Mouse (Mus musculus) embryonic facial prominence, embryonic 14.5 days (tissue): ENCODE results near the gene Sema3f. TPM values are rescaled to one million over a fixed set of nuclear protein-coding genes. Genes with fewer than 3 reads are reported as not detected.
A peak's percentile ranks its signal among the peaks of the same experiment; 100 is the strongest.
"Not testable (repeated sequence)": the region's sequence is repeated elsewhere in the genome, so short reads cannot be mapped to it uniquely, and the experiment has no call there.

Source experiments
- ATAC-seq: fragments of 200-750 bp; cut with Nextera tagmentation; 2 replicates; pipeline ENCODE4 v1.8.0; 2017; ENCODE audit warnings: low read depth, moderate number of reproducible peaks, moderate TSS enrichment
- DNase-seq: peaks from one replicate; pipeline ENCODE4 v3.0.0-alpha.2; 2015; ENCODE audit warnings: low spot score
- H3K27ac ChIP-seq: fragments of 300-500 bp; sonication (generic); replicated peaks from 2 replicates; pipeline ENCODE4 v1.5.1; 2014; ENCODE audit warnings: low read depth, mild to moderate bottlenecking, low read length, moderate library complexity
- H3K27me3 ChIP-seq: fragments of 300-500 bp; sonication (generic); replicated peaks from 2 replicates; pipeline ENCODE4 v1.6.1; 2014; ENCODE audit warnings: low read length; ENCODE audit not compliant: control insufficient read depth, insufficient read depth
- H3K36me3 ChIP-seq: fragments of 300-500 bp; sonication (generic); 2 replicates; pipeline ENCODE4 v1.6.1; 2014; ENCODE audit warnings: low read length, mixed read lengths; ENCODE audit not compliant: control insufficient read depth, insufficient read depth
- H3K4me1 ChIP-seq: fragments of 300-500 bp; sonication (generic); 2 replicates; pipeline ENCODE4 v1.6.1; 2014; ENCODE audit warnings: antibody characterized with exemption, low read length; ENCODE audit not compliant: control insufficient read depth, insufficient read depth
- H3K4me2 ChIP-seq: fragments of 300-500 bp; sonication (generic); 2 replicates; pipeline ENCODE4 v1.6.1; 2014; ENCODE audit warnings: low read depth, mild to moderate bottlenecking, low read length, moderate library complexity, mixed read lengths
- H3K4me3 ChIP-seq: fragments of 300-500 bp; sonication (generic); 2 replicates; pipeline ENCODE4 v1.5.1; 2014; ENCODE audit warnings: low read depth, mild to moderate bottlenecking, low read length
- H3K9ac ChIP-seq: fragments of 300-500 bp; sonication (generic); 2 replicates; pipeline ENCODE4 v1.6.1; 2014; ENCODE audit warnings: low read depth, mild to moderate bottlenecking, low read length, moderate library complexity, mixed read lengths
- H3K9me3 ChIP-seq: fragments of 300-500 bp; sonication (generic); 2 replicates; pipeline ENCODE4 v1.6.1; 2016; ENCODE audit warnings: low read length; ENCODE audit not compliant: control insufficient read depth
- WGBS: fragments of 180-500 bp; shearing (Covaris S2); extraction: QIAGEN DNeasy Blood & Tissue Kit; methylation state at CpG from one replicate; pipeline ENCODE4 v1.1.7; 2014; 5-methylcytosine and 5-hydroxymethylcytosine counted together
- polyA plus RNA-seq: library from polyadenylated mRNA; unstranded; fragments of >200 nt; fragmentation: Nextera tagmentation; extraction: Ambion mirVana; gene quantifications from 2 replicates; pipeline ENCODE4 v1.2.1, GENCODE M21; 2014

The Sema3f gene
- polyA plus RNA-seq, 1 experiment from 2014 or later = 32.8 TPM

- Histone ChIP-seq H3K27me3 (peaks cover 30% of the 10 kb centered on the region), H3K36me3 (peaks cover 13% of the 10 kb centered on the region)
- H3K9ac ChIP-seq, H3K4me3 ChIP-seq, H3K4me1 ChIP-seq, H3K4me2 ChIP-seq, H3K27ac ChIP-seq, ATAC-seq, H3K9me3 ChIP-seq: not testable (repeated sequence)
- 38% methylated on average over 14 of the region's 14 CpGs for WGBS
- DNase-seq = peak; percentile 80
These were observed 32.3 kb downstream of the Sema3f start for GRCm38 (mm10) chr9:107677819-107678526.

- H3K27ac ChIP-seq = no peak overlapping the region
- 0 out of 2 replicates have a peak, but pooled peaks cover 3% of the 10 kb centered on the region for H3K4me1 ChIP-seq
- WGBS = 26% methylated on average over 17 of the region's 17 CpGs
- peaks cover 6% of the 10 kb centered on the region; the same call in 1 of the 2 replicates for H3K36me3 ChIP-seq
- ATAC-seq (no peak; the same call in 1 of the 2 replicates), DNase-seq (peak; percentile 41)
- H3K9me3 ChIP-seq = no peaks in the 10 kb centered on the region
- peak overlapping the region; percentile 40; the same call in 1 of the 2 replicates for H3K4me3 ChIP-seq
- H3K27me3 ChIP-seq = peaks cover 30% of the 10 kb centered on the region
- H3K4me2 ChIP-seq = no peak overlapping the region
- H3K9ac ChIP-seq = no peak overlapping the region
These were observed 33.0 kb downstream of the Sema3f start for GRCm38 (mm10) chr9:107677091-107677784.

GRCm38 (mm10) chr9:107676302-107676701 is 34.0 kb downstream of the Sema3f start:
- Histone ChIP-seq H3K4me3 (peak overlapping the region; percentile 40), H3K9ac (peak overlapping the region; percentile 42), H3K27ac (no peak overlapping the region), H3K9me3 (no peaks in the 10 kb centered on the region), H3K27me3 (peaks cover 30% of the 10 kb centered on the region), H3K4me1 (0 out of 2 replicates have a peak, but pooled peaks cover 3% of the 10 kb centered on the region), H3K36me3 (no peaks in the 10 kb centered on the region), H3K4me2 (peak overlapping the region; percentile 62)
- whole genome bisulfite sequencing = 2% methylated on average over 22 of the region's 25 CpGs
- peak; percentile 19; the same call in 1 of the 2 replicates for ATAC-seq
- no peak for DNase-seq

GRCm38 (mm10) chr9:107675671-107676301 is 34.5 kb downstream of the Sema3f start:
- Histone ChIP-seq H3K4me1 (0 out of 2 replicates have a peak, but pooled peaks cover 3% of the 10 kb centered on the region), H3K27me3 (peaks cover 30% of the 10 kb centered on the region), H3K27ac (no peak overlapping the region), H3K4me3 (peak overlapping the region; percentile 40), H3K9ac (peak overlapping the region; percentile 42), H3K36me3 (no peaks in the 10 kb centered on the region), H3K4me2 (peak overlapping the region; percentile 62), H3K9me3 (no peaks in the 10 kb centered on the region)
- DNase-seq (peak; percentile 81), ATAC-seq (peak; percentile 59; the same call in 1 of the 2 replicates)
- WGBS = under 1% methylated on average over 38 of the region's 39 CpGs

- H3K27ac ChIP-seq = no peak overlapping the region
- DNase-seq (no peak), ATAC-seq (no peak)
- 53% methylated on average over 9 of the region's 9 CpGs for WGBS
- 0 out of 2 replicates have a peak, but pooled peaks cover 3% of the 10 kb centered on the region for H3K4me1 ChIP-seq
- no peaks in the 10 kb centered on the region for H3K9me3 ChIP-seq
- H3K4me2 ChIP-seq = no peak overlapping the region
- H3K4me3 ChIP-seq = no peak overlapping the region
- no peak overlapping the region for H3K9ac ChIP-seq
- H3K27me3 ChIP-seq = peaks cover 30% of the 10 kb centered on the region
- H3K36me3 ChIP-seq = no peaks in the 10 kb centered on the region
These were observed 35.5 kb downstream of the Sema3f start for GRCm38 (mm10) chr9:107674609-107675429.

- WGBS = 64% methylated on average over 5 of the region's 5 CpGs
These were observed 40.0 kb downstream of the Sema3f start for GRCm38 (mm10) chr9:107670259-107670658.

GRCm38 (mm10) chr9:107669480-107669945 is 40.8 kb downstream of the Sema3f start, which contains the start of gene Slc38a3:
TSS of gene Slc38a3 (minus strand) at chr9:107669530.
- ATAC-seq = no peak
- no peak within 1 kb of the TSS for H3K4me3 ChIP-seq
- no peaks in the 10 kb centered on the region for H3K36me3 ChIP-seq
- H3K4me1 ChIP-seq = peaks cover 12% of the 10 kb centered on the region
- no peak within 1 kb of the TSS for H3K4me2 ChIP-seq
- peaks cover 23% of the 10 kb centered on the region for H3K27me3 ChIP-seq
- no peak for DNase-seq
- no peaks in the 10 kb centered on the region for H3K9me3 ChIP-seq
- H3K9ac ChIP-seq = no peak within 1 kb of the TSS
- WGBS = 83% methylated on average over 9 of the region's 9 CpGs
- no peak within 1 kb of the TSS; the same call in 1 of the 2 replicates for H3K27ac ChIP-seq

More at GRCm38 (mm10) chr9:107670259-107670658, 40.0 kb downstream of the Sema3f start:
- H3K4me3 ChIP-seq = no peak overlapping the region
- peaks cover 25% of the 10 kb centered on the region for H3K27me3 ChIP-seq
- H3K27ac ChIP-seq = no peak overlapping the region
- DNase-seq (no peak), ATAC-seq (no peak)
- no peak overlapping the region for H3K9ac ChIP-seq
- no peaks in the 10 kb centered on the region for H3K9me3 ChIP-seq
- H3K4me1 ChIP-seq = peaks cover 12% of the 10 kb centered on the region
- H3K4me2 ChIP-seq = no peak overlapping the region
- no peaks in the 10 kb centered on the region for H3K36me3 ChIP-seq
